Mouse (Mus musculus) kidney, postnatal 4 days (tissue): ENCODE data around the gene Dcp1a.
"Not testable (repeated sequence)": the region's sequence is repeated elsewhere in the genome, so short reads cannot be mapped to it uniquely, and the experiment has no call there.

ENCODE experiments used
- DNase-seq, 2 experiments: peaks; one replicate each; pipeline ENCODE4 v3.0.0; 2021; ENCODE audit warnings: mixed read lengths in 2 of 2

Dcp1a gene

DNA sequence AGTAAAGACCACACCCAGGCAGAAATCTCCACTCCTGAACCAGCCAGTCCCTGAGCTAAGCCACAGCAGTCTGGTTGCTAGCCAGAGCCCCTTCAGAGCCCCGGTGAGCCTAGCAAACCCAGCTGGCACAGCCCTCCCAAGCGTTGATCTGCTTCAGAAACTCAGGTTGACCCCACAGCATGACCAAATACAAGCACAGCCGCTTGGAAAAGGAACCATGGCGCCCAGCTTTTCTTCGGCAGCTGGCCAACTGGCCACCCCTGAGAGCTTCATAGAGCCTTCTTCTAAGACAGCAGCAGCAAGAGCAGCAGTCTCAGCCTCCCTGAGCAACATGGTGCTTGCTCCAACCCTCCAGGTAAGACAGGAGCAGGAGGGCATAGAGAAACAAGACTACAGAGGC, 40.0 kb downstream of the Dcp1a start:
- DNase-seq: no peak

DNA sequence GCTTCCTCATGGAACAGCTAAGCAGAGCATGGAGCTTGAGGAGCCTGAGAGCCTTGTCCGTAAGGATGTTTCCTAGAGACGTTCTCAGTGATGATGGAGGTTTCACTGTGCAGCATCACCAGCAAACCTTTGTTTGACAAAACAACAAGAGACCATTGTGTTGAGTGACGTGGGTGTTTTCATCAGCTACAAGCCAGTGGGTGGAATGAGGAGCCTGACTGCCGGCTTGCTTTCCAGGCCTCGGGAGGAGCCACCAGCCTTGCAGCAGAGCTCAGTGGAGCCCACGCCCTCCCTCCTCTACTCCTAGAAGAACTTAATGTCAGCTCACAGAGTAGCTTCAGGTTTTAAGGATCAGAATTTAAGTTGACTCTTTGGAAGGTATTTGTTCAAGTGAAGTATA, 44.0 kb downstream of the Dcp1a start:
- DNase-seq: no peak

DNA sequence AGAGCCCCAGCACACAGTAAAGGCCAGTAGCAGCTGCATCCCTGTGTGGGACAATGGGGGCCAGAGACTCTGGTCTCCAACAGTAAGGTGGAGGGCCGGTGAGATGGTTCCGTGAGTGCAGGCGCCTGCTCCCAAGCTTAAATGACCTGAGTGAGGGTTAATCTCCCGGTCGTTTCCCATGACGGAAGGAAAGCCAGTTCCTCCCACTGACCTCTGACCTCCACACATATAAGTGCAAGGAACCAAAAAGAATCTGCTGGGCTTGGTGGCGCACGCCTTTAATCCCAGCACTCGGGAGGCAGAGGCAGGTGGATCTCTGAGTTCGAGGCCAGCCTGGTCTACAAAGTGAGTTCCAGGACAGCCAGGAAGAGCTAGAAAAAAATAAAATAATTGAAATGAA, 49.1 kb downstream of the Dcp1a start:
- no peak for DNase-seq

DNA sequence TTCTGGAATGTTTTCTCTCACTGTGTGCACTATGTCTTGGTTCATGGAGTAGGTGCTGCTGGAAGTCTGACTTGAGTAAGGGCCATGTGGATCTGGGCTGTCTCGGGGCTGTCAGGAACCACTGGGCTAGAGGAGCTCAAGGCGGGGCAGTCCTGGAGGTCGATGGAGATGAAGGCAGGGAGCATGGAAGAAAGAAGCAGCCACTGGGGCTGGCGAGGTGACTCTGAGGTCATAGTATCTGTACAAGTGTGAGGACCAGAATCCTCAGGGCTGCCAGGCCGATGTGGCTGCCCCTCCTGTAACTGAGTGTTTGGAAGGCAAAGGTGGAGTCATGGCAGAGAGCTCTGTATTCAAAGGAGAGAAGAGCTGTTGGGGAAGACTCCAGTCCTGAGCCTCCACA, 49.6 kb downstream of the Dcp1a start:
- no peak for DNase-seq

DNA sequence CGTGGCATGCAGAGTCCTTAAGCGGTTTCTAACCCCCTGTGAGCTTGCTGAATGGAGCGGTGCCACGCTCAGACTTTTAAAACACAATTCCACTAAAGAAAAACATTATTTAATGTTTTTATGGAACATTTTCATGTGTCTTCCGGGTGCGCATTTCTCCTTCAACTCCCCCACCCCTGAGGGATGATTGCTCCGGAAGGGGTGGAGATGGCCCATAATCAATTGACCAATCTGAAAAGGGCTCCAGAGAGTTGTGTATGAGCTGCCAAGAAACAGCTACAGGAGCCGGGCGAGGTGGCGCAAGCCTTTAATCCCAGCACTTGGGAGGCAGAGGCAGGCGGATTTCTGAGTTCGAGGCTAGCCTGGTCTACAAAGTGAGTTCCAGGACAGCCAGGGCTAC, 50.1 kb downstream of the Dcp1a start:
- DNase-seq: no peak

DNA sequence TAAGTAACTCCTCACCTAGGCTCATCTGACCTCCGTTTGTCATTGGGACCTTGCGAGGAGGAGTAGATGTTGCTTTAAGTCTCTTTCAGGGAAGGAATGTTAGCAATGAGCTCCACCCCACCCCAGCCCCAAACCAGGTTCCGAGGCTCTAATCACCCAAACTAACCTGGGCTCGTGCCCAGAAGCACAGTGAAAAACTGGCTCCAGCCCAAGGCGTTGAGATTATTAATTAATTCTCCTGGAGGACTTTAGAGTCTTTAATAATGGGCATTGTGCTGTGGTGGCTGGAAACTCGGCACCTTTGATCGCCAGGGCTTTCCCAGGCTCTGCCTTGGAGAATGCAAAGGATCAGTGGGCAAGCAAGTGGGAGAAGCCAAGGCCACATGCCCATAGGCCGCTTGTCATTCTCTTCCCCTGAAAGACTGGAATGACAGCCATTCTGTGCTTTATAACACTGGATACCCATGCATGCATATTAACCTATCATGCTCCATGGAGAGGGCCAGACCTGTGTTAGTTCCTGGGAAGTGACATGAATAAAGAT, 51.5 kb downstream of the Dcp1a start:
- DNase-seq: peak; percentile 70 to 84

DNA sequence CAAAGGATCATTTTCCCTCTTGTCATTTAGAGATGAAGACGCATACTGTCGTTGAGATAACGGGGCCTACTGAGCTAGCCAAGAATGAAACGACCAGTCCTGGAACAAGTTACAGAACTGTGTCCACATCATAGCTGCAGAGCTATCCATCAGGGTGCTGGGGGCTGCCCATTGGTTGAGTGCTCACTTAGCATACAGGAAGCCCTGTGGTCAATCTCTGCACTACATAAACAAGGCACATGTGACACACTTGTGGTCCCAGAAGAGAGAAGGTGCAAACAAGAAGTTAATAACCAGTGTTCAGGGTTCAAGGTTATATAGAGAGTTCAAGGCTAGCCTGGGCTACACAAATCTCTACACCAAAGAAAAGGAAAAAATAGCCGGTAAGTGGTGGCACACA, 52.1 kb downstream of the Dcp1a start:
- no peak for DNase-seq

DNA sequence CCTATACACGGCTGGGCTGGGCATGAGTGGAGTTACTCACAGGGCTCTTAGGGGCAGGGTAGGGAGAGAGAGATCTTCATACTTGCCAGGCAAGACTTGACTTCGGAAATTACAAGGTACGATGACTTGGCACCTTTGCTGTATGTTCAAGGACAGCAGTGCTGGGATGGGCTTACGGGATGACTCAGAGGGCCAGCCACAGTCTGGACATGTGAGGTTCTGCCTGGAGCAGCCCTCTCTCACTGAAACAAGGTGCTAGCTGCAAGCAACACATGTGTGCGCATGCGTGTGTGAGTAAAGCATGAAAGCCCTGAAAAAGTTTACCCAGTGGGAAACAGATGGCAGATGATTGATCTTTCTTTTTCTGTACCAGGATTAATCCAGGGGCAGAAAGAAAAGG, 52.6 kb downstream of the Dcp1a start:
- DNase-seq: no peak

DNA sequence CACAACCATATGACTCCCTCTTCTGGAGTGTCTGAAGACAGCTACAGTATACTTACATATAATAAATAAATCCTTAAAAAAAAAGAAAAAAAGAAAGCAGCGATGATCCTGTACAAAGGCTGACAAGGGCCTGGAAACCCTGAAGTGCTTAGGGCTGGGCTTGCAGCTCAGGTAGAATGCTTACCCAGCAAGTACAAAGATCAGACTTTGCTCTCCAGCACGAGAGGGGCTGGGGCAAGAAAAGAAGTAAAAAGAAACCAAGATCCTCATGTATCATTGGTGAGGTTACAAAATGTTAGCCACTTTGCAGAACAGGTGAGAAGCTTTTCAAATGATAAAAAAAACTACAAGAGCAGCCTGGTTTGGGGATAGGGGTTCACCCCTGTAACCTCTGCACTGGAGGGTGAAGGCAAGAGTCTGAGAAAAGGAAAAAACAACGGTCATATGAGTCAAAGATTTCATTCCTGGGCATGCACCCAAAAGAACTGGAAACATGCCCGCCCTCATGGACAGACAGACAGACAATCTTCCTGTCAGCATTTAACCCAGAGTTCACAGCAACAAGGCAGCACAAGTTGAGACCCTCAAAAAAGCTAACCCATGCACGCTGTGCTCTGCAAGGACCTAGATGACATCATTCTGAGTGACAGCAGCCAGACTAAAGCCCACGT, 54.6 kb downstream of the Dcp1a start:
- DNase-seq: peak in 1 of 2 experiments; percentile 35

DNA sequence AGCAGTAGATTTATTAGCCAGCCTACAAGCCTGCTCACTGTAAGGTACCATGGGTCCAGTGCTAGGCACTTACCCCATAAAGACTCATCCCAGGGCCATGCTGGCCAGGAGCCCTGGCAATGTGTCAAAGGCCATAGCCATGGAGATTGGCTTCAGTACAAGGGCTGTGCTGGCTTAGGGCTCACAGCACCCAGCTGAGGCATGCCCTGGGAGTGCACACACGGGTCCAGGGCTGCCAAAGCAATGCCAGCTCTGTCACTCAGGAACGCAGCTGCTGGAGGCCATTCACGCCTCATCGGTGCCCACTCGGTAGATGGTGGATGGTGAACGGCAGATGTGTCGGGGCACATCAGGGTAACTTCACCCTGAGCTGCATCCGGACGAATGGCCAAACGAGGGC, 62.2 kb downstream of the Dcp1a start:
- peak; percentile 36 to 57 for DNase-seq

DNA sequence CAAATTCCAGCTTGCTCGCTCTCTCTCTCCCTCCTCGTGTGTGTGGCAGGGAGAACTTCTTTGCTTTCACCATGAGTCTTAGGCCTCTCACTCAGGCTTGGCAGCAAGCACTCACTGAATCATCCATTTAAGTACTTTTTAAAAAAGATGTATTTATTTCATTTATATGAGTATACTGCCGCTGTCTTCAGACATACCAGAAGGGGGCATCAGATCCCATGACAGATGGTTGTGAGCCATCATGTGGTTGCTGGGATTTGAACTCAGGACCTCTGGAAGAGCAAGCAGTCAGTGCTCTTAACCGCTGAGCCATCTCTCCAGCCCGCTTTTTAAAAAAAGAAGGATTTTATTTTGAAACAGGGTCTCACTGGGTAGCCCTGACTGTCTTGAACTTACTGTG, 64.0 kb downstream of the Dcp1a start:
- DNase-seq: not testable (repeated sequence)

DNA sequence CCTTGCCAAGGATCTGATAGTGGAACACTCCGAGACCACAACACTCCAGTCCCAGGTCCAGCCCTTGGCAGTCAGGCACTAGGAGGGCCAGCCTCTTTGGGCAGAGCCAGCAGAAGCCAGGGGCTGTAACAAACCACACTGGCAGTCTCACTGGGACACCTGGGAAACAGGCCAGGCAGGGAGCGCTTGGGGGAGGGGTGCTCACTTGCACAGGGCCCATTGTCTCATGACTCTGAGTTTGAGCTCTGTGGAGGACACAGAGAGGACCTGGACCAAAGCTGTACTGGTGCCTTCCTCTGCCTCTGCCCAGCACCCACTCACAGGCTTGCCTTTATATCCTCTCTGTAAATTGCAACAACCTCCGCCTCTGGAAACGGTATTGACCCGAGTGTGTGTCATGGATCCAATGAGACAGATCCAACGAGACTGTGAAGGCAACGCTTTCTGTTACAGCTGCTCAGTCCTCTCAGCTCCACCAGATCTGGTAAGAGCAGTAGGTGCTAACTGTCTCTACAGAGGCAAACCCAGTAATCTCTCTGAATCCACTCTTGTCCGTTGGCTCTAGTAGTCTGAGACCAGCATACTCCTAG, 68.9 kb downstream of the Dcp1a start, which contains the start of gene Tkt:
Tkt (plus strand) TSS at position 229 of the 590 bp plus-strand sequence.
- peak; percentile 70 to 80 for DNase-seq

DNA sequence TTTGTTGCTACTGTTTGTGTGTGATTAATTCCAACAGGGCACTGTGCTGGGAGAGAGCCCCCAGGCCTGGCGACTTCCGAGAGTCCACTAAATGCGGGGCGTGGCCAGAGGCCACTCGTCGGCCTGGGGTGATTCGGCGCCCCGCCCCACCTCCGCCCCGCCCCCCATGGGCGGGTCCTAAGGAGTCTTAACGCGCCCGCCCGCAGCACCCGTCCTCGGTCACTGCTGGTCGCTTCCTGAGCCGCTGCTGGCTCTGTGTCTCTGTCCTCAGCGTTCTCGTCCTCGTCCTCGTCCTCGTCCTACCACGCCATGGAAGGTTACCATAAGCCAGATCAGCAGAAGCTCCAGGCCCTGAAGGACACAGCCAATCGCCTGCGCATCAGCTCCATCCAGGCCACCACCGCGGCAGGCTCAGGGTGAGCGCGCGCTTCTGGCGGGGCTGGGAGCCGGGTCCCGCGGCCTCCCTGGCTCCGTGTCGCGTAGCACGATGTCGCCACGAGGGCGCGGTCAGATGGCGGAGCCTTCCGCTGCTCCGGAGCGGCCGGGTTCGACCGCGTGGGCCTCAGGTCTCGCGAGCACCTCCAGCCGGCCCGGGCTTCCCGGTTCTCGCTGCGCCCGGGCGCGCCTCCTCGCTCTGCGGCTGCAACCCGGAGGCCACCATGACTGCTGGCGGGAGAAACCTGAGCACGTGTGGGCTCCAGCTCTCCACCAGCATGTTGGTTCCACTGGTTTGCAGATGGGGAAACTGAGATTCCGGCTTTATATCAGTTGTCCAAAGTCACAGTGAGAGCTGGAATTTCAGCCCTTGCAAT, 69.8 kb downstream of the Dcp1a start:
- DNase-seq: peak; percentile 98 to 99

DNA sequence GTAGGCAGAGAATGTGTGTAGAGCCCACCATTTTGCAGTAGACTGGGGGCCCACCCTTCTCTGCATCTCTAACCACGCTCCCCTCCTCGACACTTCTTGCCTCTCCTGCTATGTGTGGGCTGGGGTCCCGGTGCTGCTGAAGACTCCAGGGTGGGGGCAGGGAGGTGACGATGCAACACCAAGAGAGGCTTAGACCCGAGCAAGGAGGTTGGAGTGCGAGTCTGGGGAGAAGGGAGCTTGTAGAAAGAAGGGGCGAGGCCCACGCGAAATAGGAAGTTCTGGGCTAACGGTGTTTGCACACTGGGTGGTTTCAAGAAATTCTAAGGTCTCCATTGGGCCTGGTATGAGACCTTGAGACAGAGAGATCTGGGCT, 70.4 kb downstream of the Dcp1a start:
- peak in 1 of 2 experiments; percentile 38 for DNase-seq

DNA sequence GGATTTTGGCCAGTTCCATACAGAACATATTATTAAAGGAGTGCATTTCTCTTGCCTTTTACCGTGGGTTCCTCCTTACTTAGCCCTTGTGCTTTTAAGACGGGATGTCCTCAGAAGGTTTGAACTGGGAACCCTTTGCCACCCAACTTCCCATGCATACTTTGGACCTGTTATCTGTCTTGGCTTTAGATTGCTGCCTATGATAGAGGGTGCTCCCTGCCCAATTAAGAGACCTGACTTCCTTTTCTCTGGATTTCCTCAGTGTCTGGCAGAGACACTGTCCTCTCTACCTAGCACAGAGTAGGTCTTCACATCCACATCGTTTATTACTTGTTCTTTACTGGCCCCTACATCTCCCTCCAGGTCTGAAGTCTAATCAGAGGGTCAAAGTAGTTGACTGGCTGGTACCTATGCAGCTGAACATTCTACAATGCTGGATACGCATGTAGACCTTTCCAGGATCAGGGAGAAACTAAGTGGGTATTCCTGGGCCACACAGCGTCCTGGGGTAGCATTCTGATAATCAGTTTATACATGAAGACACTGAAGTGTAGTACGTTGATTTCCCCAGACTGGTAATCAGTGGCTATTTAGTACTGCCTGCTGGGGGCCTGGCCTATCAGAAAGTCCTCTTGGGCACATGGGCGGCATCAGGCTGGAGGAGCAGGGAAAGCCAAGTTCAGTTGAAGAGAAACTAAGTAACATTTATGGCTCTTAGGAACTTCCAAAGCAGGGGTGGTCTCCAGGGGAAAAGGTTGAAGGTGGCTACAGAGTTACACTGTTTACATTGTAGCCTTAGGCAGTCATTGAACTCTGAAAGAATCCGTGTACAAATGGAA, 71.1 kb downstream of the Dcp1a start:
- DNase-seq: no peak

DNA sequence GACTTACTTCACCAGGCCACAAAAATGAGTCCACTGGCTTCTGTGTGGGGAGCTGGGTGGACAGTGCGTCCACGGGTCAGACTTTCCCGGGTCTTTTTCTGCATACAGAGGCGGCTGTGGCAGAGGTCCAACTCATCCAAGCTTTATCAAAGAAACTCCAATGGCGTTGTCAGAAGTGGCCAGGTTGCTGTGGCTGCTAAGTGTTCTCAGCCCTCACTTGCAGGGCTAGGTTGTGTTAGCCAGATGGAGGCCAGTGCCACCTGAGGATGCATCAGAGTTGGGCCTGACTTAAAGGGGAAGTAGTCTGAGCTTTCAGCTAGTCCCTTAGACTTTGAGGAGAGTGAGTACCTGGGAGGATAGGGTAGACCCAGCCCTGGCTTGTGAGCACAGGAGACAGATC, 72.2 kb downstream of the Dcp1a start:
- no peak for DNase-seq

DNA sequence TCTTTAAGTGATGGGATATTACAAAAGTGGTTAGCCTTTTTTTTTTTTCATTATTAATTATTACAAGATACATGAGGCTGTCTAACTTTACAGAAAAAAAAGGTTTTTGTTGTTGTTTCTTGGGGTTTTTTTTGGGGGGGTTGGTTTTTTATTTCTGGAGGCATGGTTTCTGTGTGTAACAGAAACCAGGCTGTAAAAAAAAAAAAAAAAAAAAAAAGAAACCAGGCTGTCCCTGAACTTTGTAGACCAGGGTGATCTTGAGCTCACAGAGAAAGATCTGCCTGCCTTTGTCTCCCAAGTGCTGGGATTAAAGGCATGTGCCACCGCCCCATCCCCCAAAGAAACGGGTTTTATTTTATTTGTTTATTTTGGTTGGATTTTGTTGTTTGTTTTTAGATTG, 72.6 kb downstream of the Dcp1a start:
- DNase-seq: no peak

DNA sequence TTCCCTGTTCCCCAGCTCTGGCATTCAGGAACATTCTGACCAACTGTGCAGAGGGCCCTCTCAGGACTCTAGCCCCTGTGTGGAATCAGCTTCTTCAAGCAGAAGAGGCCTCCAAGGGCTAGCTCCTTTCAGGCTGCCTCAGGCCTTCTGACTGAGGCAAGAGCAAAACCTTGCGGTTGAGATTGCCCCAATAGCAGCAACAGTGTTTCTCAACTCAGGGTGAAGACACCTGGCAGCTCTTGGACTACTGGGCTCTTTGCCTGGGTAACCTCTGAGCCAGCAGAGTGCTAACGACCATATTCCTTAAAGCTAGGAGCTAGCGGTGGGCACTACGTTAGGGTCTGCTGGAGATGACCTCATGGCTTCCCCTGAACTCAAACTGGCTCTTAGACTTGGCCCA, 73.8 kb downstream of the Dcp1a start:
- no peak for DNase-seq

DNA sequence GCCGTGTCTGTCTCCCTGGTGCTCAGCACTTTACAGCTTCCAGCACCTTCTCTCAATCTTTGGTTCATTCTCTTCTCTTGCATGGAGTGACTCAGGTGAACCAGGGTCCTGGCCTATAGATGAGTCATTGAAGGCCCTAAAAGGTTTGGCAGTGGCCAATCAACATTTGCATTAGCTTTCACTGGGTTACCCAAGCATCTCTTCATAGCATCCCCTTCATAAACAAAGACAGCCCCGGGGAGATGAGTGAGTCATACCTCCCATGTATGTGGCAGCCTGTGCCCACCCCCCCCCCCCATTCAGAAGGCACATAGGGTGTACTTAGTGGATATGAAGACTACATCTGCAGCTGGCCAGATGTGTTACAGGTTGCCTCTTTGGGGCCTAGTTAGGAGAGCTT, 77.3 kb downstream of the Dcp1a start:
- no peak for DNase-seq

DNA sequence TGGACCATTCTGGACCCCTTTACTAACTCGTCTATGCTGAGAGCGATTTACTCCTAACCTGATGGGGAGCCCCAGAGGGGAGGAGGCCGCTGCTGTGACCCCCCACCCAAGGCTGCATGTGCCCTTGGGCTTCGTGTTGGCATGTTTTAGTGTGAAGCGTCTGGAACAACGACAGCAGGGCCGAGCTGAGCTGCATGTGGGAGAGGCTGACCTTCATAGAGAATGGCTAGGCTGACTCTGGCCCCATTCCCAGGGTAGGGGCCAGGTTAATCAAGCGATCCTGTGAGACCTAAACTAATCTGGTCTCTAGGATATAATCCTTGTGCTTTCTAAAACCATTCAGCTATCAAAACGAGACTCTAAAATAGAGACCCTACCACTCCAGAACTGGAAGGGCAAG, 78.4 kb downstream of the Dcp1a start:
- DNase-seq: no peak

DNA sequence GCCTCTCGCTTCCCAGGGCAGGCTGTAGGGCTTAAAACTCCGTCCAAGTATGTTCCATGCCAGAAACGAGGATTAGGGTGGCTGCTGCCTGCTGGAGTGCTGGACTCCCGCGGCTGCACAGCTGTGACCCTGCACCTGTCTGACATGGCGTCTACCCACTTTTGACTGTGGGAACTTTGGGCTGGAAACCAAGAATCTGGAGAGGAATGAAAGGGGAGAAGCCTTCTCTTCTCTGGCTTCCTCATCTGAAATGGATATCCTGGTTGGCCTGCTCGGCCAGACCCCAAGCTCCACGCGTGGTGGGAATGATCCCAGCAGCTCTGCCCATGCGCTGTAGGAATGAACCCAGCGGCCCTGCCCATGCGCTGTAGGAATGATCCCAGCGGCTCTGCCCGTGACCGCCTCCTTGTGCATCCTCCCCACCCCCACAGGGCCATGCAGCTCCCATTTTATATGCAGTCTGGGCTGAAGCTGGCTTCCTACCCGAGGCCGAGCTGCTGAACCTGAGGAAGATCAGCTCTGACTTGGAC, 80.1 kb downstream of the Dcp1a start:
- peak; percentile 52 to 74 for DNase-seq

DNA sequence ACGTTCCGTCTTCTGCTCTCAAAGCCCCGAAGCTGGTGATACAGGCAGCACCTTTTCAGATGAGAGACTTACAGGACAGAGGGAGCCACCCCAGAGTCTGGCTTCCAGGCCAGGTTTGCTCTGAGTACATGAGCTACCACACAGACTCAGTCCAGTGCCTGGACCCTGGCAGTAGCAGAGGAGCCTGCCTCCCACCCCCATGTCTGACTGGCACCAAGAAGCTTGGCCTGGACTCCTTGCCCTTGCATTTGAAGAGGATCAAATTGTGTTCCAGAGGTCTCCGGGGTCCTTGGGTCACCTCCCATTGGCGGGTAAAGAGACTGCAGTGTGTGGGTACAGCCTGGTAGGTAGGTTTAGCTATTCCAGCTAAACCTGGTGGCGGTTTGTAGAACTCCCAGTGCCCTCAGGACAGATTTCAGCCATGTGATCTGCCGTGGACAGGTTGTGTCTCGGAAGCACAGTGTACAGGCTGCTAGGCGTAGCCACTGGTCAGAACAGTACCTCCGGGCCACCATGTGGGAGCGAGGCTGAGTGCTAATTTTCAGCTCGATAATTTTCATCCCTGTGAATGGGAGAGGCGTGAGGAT, 81.6 kb downstream of the Dcp1a start:
- no peak for DNase-seq
